Mouse (Mus musculus): ENCODE results near the gene Col25a1.
A peak's percentile ranks its signal among the peaks of the same experiment; 100 is the strongest.

Col25a1 gene

GRCm38 (mm10) chr3:130443842-130444627, 312.7 kb downstream of the Col25a1 start:
- no peak for DNase-seq (ENCODE audit: low spot score in 2 of 2)

GRCm38 (mm10) chr3:130449864-130450263, 318.6 kb downstream of the Col25a1 start:
- DNase-seq (ENCODE audit: low spot score in 2 of 2), result no peak

- no peak for DNase-seq (ENCODE audit: low spot score in 2 of 2)
Observed at GRCm38 (mm10) chr3:130465371-130465770, 334.1 kb downstream of the Col25a1 start.

GRCm38 (mm10) chr3:130473211-130473768, 342.0 kb downstream of the Col25a1 start:
- DNase-seq (ENCODE audit: low spot score in 2 of 2), result no peak

- DNase-seq (ENCODE audit: low spot score in 2 of 2), result no peak
Observed at GRCm38 (mm10) chr3:130473970-130474369, 342.7 kb downstream of the Col25a1 start.

- DNase-seq (ENCODE audit: low spot score in 2 of 2), result no peak
Observed at GRCm38 (mm10) chr3:130482513-130482912, 351.2 kb downstream of the Col25a1 start.

GRCm38 (mm10) chr3:130488839-130489238, 357.5 kb downstream of the Col25a1 start:
- DNase-seq (ENCODE audit: low spot score in 2 of 2), result no peak

GRCm38 (mm10) chr3:130494192-130494591, 362.9 kb downstream of the Col25a1 start:
- no peak for DNase-seq (ENCODE audit: low spot score in 2 of 2)

GRCm38 (mm10) chr3:130494665-130495396, 363.5 kb downstream of the Col25a1 start:
- DNase-seq (ENCODE audit: low spot score in 2 of 2), result no peak

- no peak for DNase-seq (ENCODE audit: low spot score in 2 of 2)
Observed at GRCm38 (mm10) chr3:130497036-130497435, 365.7 kb downstream of the Col25a1 start.

- DNase-seq (ENCODE audit: low spot score in 2 of 2), result no peak
Observed at GRCm38 (mm10) chr3:130501713-130502112, 370.4 kb downstream of the Col25a1 start.

GRCm38 (mm10) chr3:130508330-130508729, 377.0 kb downstream of the Col25a1 start:
- DNase-seq (ENCODE audit: low spot score in 2 of 2), result peak; percentile 25 to 47

GRCm38 (mm10) chr3:130518457-130518879, 387.2 kb downstream of the Col25a1 start:
- DNase-seq (ENCODE audit: low spot score in 2 of 2), result no peak

GRCm38 (mm10) chr3:130521834-130522476, 390.7 kb downstream of the Col25a1 start:
- no peak for DNase-seq (ENCODE audit: low spot score in 2 of 2)

- DNase-seq (ENCODE audit: low spot score in 2 of 2), result no peak
Observed at GRCm38 (mm10) chr3:130523019-130523418, 391.7 kb downstream of the Col25a1 start.

GRCm38 (mm10) chr3:130524367-130525137, 393.3 kb downstream of the Col25a1 start:
- no peak for DNase-seq (ENCODE audit: low spot score in 2 of 2)

GRCm38 (mm10) chr3:130535021-130535420, 403.7 kb downstream of the Col25a1 start:
- no peak for DNase-seq (ENCODE audit: low spot score in 2 of 2)

- DNase-seq (ENCODE audit: low spot score in 2 of 2), result no peak
Observed at GRCm38 (mm10) chr3:130541541-130541940, 410.2 kb downstream of the Col25a1 start.

- DNase-seq (ENCODE audit: low spot score in 2 of 2), result no peak
Observed at GRCm38 (mm10) chr3:130545995-130546394, 414.7 kb downstream of the Col25a1 start.

- DNase-seq (ENCODE audit: low spot score in 2 of 2), result no peak
Observed at GRCm38 (mm10) chr3:130549066-130549465, 417.8 kb downstream of the Col25a1 start.

GRCm38 (mm10) chr3:130556263-130556662, 425.0 kb downstream of the Col25a1 start:
- DNase-seq (ENCODE audit: low spot score in 2 of 2), result no peak
